Mouse (Mus musculus): ENCODE measurements around the gene Slc7a11. TPM values are rescaled to one million over a fixed set of nuclear protein-coding genes. Genes with fewer than 3 reads are reported as not detected.

The Slc7a11 gene
- 0.04 and 0.09 TPM in 2 replicates for polyA plus RNA-seq (2015; fragmentation: Nextera tagmentation; extraction: Ambion mirVana)

DNA sequence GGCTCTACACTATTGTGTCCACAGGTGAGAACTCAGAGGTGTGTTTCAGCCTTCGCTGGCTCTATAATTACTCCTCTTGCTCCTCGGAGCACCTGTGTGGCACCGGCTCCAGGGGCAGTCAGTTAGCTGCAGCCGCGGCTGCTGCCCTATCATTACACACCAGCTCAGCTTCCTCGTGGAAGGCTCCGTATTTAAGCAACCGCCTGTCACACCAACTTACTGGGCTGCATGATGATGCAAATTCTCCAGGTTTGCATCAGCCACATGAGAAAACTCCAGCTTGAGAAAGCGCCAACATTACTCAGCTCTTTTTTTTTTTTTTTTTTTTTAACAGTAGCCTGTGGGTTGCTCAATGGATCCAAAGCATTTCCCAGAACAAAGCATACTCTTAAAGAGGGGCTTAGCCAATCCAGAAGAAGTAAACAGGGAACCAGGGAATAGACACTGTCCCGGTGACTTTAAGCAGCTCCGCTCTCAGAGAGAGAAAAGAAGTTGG is at the start of gene Slc7a11:
Gene Slc7a11 (minus strand): TSS at position 194 of the 496 bp plus-strand sequence.

